Mouse (Mus musculus) spleen, adult 2 months (tissue): ENCODE data around the gene Kiss1r.

Experiments
- CTCF ChIP-seq: fragments of 200-500 bp; IDR thresholded peaks from 2 replicates; pipeline ENCODE4 v1.5.1; 2011; ENCODE audit warnings: mild to moderate bottlenecking, inconsistent platforms; ENCODE audit not compliant: insufficient read depth, insufficient read length, insufficient replicate concordance; ENCODE audit errors: extremely low read depth
- POLR2A ChIP-seq: fragments of 200-500 bp; IDR thresholded peaks from 2 replicates; pipeline ENCODE4 v1.6.1; 2011; ENCODE audit warnings: low read depth, low read length, inconsistent platforms

DNA sequence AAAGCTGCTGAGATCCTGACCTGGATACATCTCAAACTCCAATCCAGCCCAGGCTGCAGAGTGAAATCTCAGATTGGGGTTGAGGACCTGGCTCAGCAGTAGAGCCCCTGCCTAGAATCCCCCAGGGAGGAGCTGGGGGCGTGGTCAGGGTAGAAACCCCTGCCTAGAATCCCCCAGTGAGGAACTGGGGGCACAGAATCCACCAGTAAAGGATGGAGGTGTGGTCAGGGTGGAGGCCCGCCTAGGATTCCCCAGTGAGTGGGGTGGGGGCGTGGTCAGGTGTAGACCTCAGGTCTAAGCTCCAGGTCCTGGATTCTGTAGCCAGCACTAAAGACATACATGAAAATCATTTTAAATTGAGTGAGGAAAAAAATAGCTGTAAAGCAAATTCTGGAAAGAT, 43.9 kb upstream of the Kiss1r start:
- no peak for TF ChIP-seq CTCF
- TF ChIP-seq POLR2A, result no peak
